Mouse (Mus musculus): ENCODE measurements at regions not wholly inside any gene's neighbourhood (a gene's known extent, or its start where the extent isn't known, plus 50 kb on each side); places are given as distances from the start of the nearest gene placed in this dataset.

GRCm38 (mm10) chr3:120747678-120748077 is 423.8 kb downstream of the Rwdd3 start:
- no peak overlapping the region for H3ac ChIP-seq (ENCODE audit: control insufficient read depth, insufficient read length, low read depth)
- H3K36me3 ChIP-seq (ENCODE audit: control insufficient read depth, insufficient read depth) = no peaks in the 10 kb centered on the region
- TF ChIP-seq CEBPB (IDR thresholded peaks at IDR 0.05; ENCODE audit: low read depth) = no peak
- no peak overlapping the region for H3K4me3 ChIP-seq (ENCODE audit: insufficient read depth, poor library complexity, severe bottlenecking)
- no peaks in the 10 kb centered on the region for H3K27me3 ChIP-seq (ENCODE audit: control insufficient read depth, insufficient read depth, insufficient read length)
- H3K79me2 ChIP-seq (ENCODE audit: control insufficient read depth, insufficient read depth) = no peaks in the 10 kb centered on the region
- H3K79me3 ChIP-seq (ENCODE audit: low read depth) = no peaks in the 10 kb centered on the region

- no peaks in the 10 kb centered on the region for H3K79me3 ChIP-seq (ENCODE audit: low read depth)
- no peak overlapping the region for H3K4me3 ChIP-seq (ENCODE audit: insufficient read depth, poor library complexity, severe bottlenecking)
- no peaks in the 10 kb centered on the region for H3K27me3 ChIP-seq (ENCODE audit: control insufficient read depth, insufficient read depth, insufficient read length)
- TF ChIP-seq MYOG (IDR thresholded peaks at IDR 0.05; ENCODE audit: control insufficient read depth, extremely low read depth, insufficient read length) = no peak
- TF ChIP-seq CTCF (IDR thresholded peaks at IDR 0.05; ENCODE audit: control insufficient read depth, insufficient read depth, insufficient read length) = no peak
- TF ChIP-seq USF1 (IDR thresholded peaks at IDR 0.05; ENCODE audit: low read depth) = no peak
- no peak for TF ChIP-seq FOSL1 (IDR thresholded peaks at IDR 0.05; ENCODE audit: insufficient read depth, low read length, poor library complexity, severe bottlenecking)
- TF ChIP-seq CEBPB (IDR thresholded peaks at IDR 0.05; ENCODE audit: low read depth) = no peak
- TF ChIP-seq MYOD1 (IDR thresholded peaks at IDR 0.05; ENCODE audit: control insufficient read depth, insufficient read length, low read depth) = no peak
- no peak for TF ChIP-seq MAX (IDR thresholded peaks at IDR 0.05)
- H3K36me3 ChIP-seq (ENCODE audit: control insufficient read depth, insufficient read depth) = no peaks in the 10 kb centered on the region
- H3K79me2 ChIP-seq (ENCODE audit: control insufficient read depth, insufficient read depth) = no peaks in the 10 kb centered on the region
- H3ac ChIP-seq (ENCODE audit: control insufficient read depth, insufficient read length, low read depth) = no peak overlapping the region
These were observed 438.2 kb downstream of the Rwdd3 start for GRCm38 (mm10) chr3:120733332-120733731.

GRCm38 (mm10) chr3:120732391-120732790 is 439.1 kb downstream of the Rwdd3 start:
- Histone ChIP-seq H3ac (ENCODE audit: control insufficient read depth, insufficient read length, low read depth) (no peak overlapping the region), H3K79me2 (ENCODE audit: control insufficient read depth, insufficient read depth) (no peaks in the 10 kb centered on the region), H3K36me3 (ENCODE audit: control insufficient read depth, insufficient read depth) (no peaks in the 10 kb centered on the region), H3K4me3 (ENCODE audit: insufficient read depth, poor library complexity, severe bottlenecking) (no peak overlapping the region), H3K27me3 (ENCODE audit: control insufficient read depth, insufficient read depth, insufficient read length) (no peaks in the 10 kb centered on the region), H3K79me3 (ENCODE audit: low read depth) (no peaks in the 10 kb centered on the region)
- TF ChIP-seq USF1 (IDR thresholded peaks at IDR 0.05; ENCODE audit: low read depth) (no peak), MAX (IDR thresholded peaks at IDR 0.05) (no peak), CTCF (IDR thresholded peaks at IDR 0.05; ENCODE audit: control insufficient read depth, insufficient read depth, insufficient read length) (no peak), MYOG (IDR thresholded peaks at IDR 0.05; ENCODE audit: control insufficient read depth, extremely low read depth, insufficient read length) (no peak), MYOD1 (IDR thresholded peaks at IDR 0.05; ENCODE audit: control insufficient read depth, insufficient read length, low read depth) (no peak), FOSL1 (IDR thresholded peaks at IDR 0.05; ENCODE audit: insufficient read depth, low read length, poor library complexity, severe bottlenecking) (no peak), CEBPB (IDR thresholded peaks at IDR 0.05; ENCODE audit: low read depth) (no peak)

GRCm38 (mm10) chr3:120731287-120731686 is 440.2 kb downstream of the Rwdd3 start:
- TF ChIP-seq CTCF (IDR thresholded peaks at IDR 0.05; ENCODE audit: control insufficient read depth, insufficient read depth, insufficient read length) (no peak), USF1 (IDR thresholded peaks at IDR 0.05; ENCODE audit: low read depth) (no peak), FOSL1 (IDR thresholded peaks at IDR 0.05; ENCODE audit: insufficient read depth, low read length, poor library complexity, severe bottlenecking) (no peak), CEBPB (IDR thresholded peaks at IDR 0.05; ENCODE audit: low read depth) (no peak), MAX (IDR thresholded peaks at IDR 0.05) (no peak), MYOD1 (IDR thresholded peaks at IDR 0.05; ENCODE audit: control insufficient read depth, insufficient read length, low read depth) (no peak), MYOG (IDR thresholded peaks at IDR 0.05; ENCODE audit: control insufficient read depth, extremely low read depth, insufficient read length) (no peak)
- Histone ChIP-seq H3K4me3 (ENCODE audit: insufficient read depth, poor library complexity, severe bottlenecking) (no peak overlapping the region), H3ac (ENCODE audit: control insufficient read depth, insufficient read length, low read depth) (no peak overlapping the region), H3K79me3 (ENCODE audit: low read depth) (no peaks in the 10 kb centered on the region), H3K36me3 (ENCODE audit: control insufficient read depth, insufficient read depth) (no peaks in the 10 kb centered on the region), H3K79me2 (ENCODE audit: control insufficient read depth, insufficient read depth) (no peaks in the 10 kb centered on the region), H3K27me3 (ENCODE audit: control insufficient read depth, insufficient read depth, insufficient read length) (no peaks in the 10 kb centered on the region)

- Histone ChIP-seq H3K27me3 (ENCODE audit: control insufficient read depth, insufficient read depth, insufficient read length) (no peaks in the 10 kb centered on the region), H3K79me3 (ENCODE audit: low read depth) (no peaks in the 10 kb centered on the region)
These were observed 441.3 kb downstream of the Rwdd3 start for GRCm38 (mm10) chr3:120730225-120730624.

GRCm38 (mm10) chr3:120729671-120730070 is 441.8 kb downstream of the Rwdd3 start:
- no peak overlapping the region for H3ac ChIP-seq (ENCODE audit: control insufficient read depth, insufficient read length, low read depth)
- TF ChIP-seq MYOG (IDR thresholded peaks at IDR 0.05; ENCODE audit: control insufficient read depth, extremely low read depth, insufficient read length) (no peak), MAX (IDR thresholded peaks at IDR 0.05) (no peak), CEBPB (IDR thresholded peaks at IDR 0.05; ENCODE audit: low read depth) (no peak), MYOD1 (IDR thresholded peaks at IDR 0.05; ENCODE audit: control insufficient read depth, insufficient read length, low read depth) (no peak), CTCF (IDR thresholded peaks at IDR 0.05; ENCODE audit: control insufficient read depth, insufficient read depth, insufficient read length) (no peak), FOSL1 (IDR thresholded peaks at IDR 0.05; ENCODE audit: insufficient read depth, low read length, poor library complexity, severe bottlenecking) (no peak), USF1 (IDR thresholded peaks at IDR 0.05; ENCODE audit: low read depth) (no peak)
- H3K79me2 ChIP-seq (ENCODE audit: control insufficient read depth, insufficient read depth) = no peaks in the 10 kb centered on the region
- no peaks in the 10 kb centered on the region for H3K79me3 ChIP-seq (ENCODE audit: low read depth)
- no peak overlapping the region for H3K4me3 ChIP-seq (ENCODE audit: insufficient read depth, poor library complexity, severe bottlenecking)
- H3K36me3 ChIP-seq (ENCODE audit: control insufficient read depth, insufficient read depth) = no peaks in the 10 kb centered on the region
- H3K27me3 ChIP-seq (ENCODE audit: control insufficient read depth, insufficient read depth, insufficient read length) = no peaks in the 10 kb centered on the region

More at GRCm38 (mm10) chr3:120730225-120730624, 441.3 kb downstream of the Rwdd3 start:
- Histone ChIP-seq H3K4me3 (ENCODE audit: insufficient read depth, poor library complexity, severe bottlenecking) (no peak overlapping the region), H3K36me3 (ENCODE audit: control insufficient read depth, insufficient read depth) (no peaks in the 10 kb centered on the region), H3ac (ENCODE audit: control insufficient read depth, insufficient read length, low read depth) (no peak overlapping the region), H3K79me2 (ENCODE audit: control insufficient read depth, insufficient read depth) (no peaks in the 10 kb centered on the region)
- TF ChIP-seq MYOD1 (IDR thresholded peaks at IDR 0.05; ENCODE audit: control insufficient read depth, insufficient read length, low read depth) = no peak
- TF ChIP-seq MAX (IDR thresholded peaks at IDR 0.05) = no peak
- no peak for TF ChIP-seq USF1 (IDR thresholded peaks at IDR 0.05; ENCODE audit: low read depth)
- no peak for TF ChIP-seq CEBPB (IDR thresholded peaks at IDR 0.05; ENCODE audit: low read depth)
- TF ChIP-seq CTCF (IDR thresholded peaks at IDR 0.05; ENCODE audit: control insufficient read depth, insufficient read depth, insufficient read length) = no peak
- TF ChIP-seq FOSL1 (IDR thresholded peaks at IDR 0.05; ENCODE audit: insufficient read depth, low read length, poor library complexity, severe bottlenecking) = no peak
- no peak for TF ChIP-seq MYOG (IDR thresholded peaks at IDR 0.05; ENCODE audit: control insufficient read depth, extremely low read depth, insufficient read length)

All from C2C12 (cell line).